In genomic region chr2:156930549-156930948, GRCm38 (mm10) we compare ENCODE assay signal across 23 mouse cellular contexts. TPM values are rescaled to one million over a fixed set of nuclear protein-coding genes. Genes with fewer than 3 reads are reported as not detected.
DNase-seq lines count a peak whose midpoint lies in the region; ATAC-seq and TF ChIP-seq lines count a peak whose summit lies in the region.
"Had no signal": no experiment of that assay in that cellular context is flagged by ENCODE, and none has a peak within 500 bp of the region (broad histone marks: within the 10 kb centered on the region; RNA-seq: fewer than 3 reads in every experiment).

No protein-coding gene starts in this region.

- ATAC-seq in frontal cortex, adult (ENCODE audit: low TSS enrichment) = 0 out of 2 replicates have a peak, but pooled peaks have one; percentile 17
- peak; percentile 67 for ATAC-seq in lung, postnatal 0 days
- ATAC-seq: forebrain, embryonic 14.5 days; forebrain, postnatal 0 days; Patski had no signal

- TF ChIP-seq EP300 in lung, postnatal 0 days (IDR thresholded peaks at IDR 0.05) = no peak

- WGBS in lung, postnatal 0 days = 75% methylated on average over 6 of the region's 6 CpGs
- WGBS in lung, adult 2 months = 80% methylated on average over 6 of the region's 6 CpGs

- no peaks in the 10 kb centered on the region for H3K4me1 ChIP-seq in lung, postnatal 0 days (ENCODE audit: insufficient read depth, low read depth, low read length)
- H3K4me1 ChIP-seq in lung, adult 2 months (ENCODE audit: control insufficient read depth, insufficient read depth, low read length) = no peaks in the 10 kb centered on the region
- H3K4me1 ChIP-seq: embryonic facial prominence, embryonic 12.5 days; embryonic facial prominence, embryonic 15.5 days; hindbrain, embryonic 15.5 days had no signal

- TF ChIP-seq CTCF in layer of hippocampus, adult 2 months (conservative IDR thresholded peaks at IDR 0.05) = no peak
- no peak for TF ChIP-seq CTCF in lung, postnatal 0 days (IDR thresholded peaks at IDR 0.05)
- no peak for TF ChIP-seq CTCF in lung, adult 2 months (IDR thresholded peaks at IDR 0.05; ENCODE audit: insufficient read depth, low read length)

- no peak for TF ChIP-seq POLR2A in lung, adult 2 months (IDR thresholded peaks at IDR 0.05; ENCODE audit: borderline replicate concordance, extremely low read depth, low read depth, low read length)

- H3K36me3 ChIP-seq in lung, postnatal 0 days (ENCODE audit: insufficient read depth, low read length) = no peaks in the 10 kb centered on the region
- H3K36me3 ChIP-seq: embryonic facial prominence, embryonic 12.5 days had no signal

- H3K4me2 ChIP-seq in lung, postnatal 0 days (replicated peaks; ENCODE audit: low read depth, low read length) = no peak overlapping the region
- H3K4me2 ChIP-seq: embryonic facial prominence, embryonic 12.5 days; embryonic facial prominence, embryonic 15.5 days; heart, embryonic 11.5 days; hindbrain, embryonic 12.5 days; hindbrain, embryonic 15.5 days had no signal

- DNase-seq in frontal cortex, postnatal 25 days (ENCODE audit: low spot score in 2 of 2) = no peak
- no peak for DNase-seq in layer of hippocampus, adult 2 months (ENCODE audit: low spot score in 2 of 2)
- no peak for DNase-seq in layer of hippocampus, postnatal 25 days (ENCODE audit: extremely low spot score in 1 of 2, low spot score in 1 of 2)
- DNase-seq in lung, postnatal 0 days (ENCODE audit: low spot score) = peak; percentile 14
- DNase-seq in lung, adult 2 months = no peak
- DNase-seq: adrenal gland, postnatal 10 days; adrenal gland, postnatal 36 days; cerebellum, adult 18-20 months; cerebellum, adult 9-10 months; cerebellum, postnatal 25 days; forebrain, postnatal 0 days; gastrocnemius, postnatal 10 days; gastrocnemius, postnatal 36 days had no signal

- peak overlapping the region; percentile 43; the same call in 1 of the 2 replicates for H3K27ac ChIP-seq in layer of hippocampus, adult 2 months
- H3K27ac ChIP-seq in lung, postnatal 0 days (ENCODE audit: low read length) = no peak overlapping the region
- H3K27ac ChIP-seq: embryonic facial prominence, embryonic 12.5 days; embryonic facial prominence, embryonic 15.5 days; hindbrain, embryonic 12.5 days; hindbrain, embryonic 15.5 days had no signal

- H3K27me3 ChIP-seq in lung, postnatal 0 days (replicated peaks; ENCODE audit: insufficient read depth, low read length) = no peaks in the 10 kb centered on the region
- H3K27me3 ChIP-seq: embryonic facial prominence, embryonic 12.5 days; embryonic facial prominence, embryonic 15.5 days; hindbrain, embryonic 12.5 days; hindbrain, embryonic 15.5 days; Patski had no signal

- no peak overlapping the region for H3K9ac ChIP-seq in lung, postnatal 0 days (replicated peaks; ENCODE audit: low read depth)
- H3K9ac ChIP-seq: embryonic facial prominence, embryonic 12.5 days; embryonic facial prominence, embryonic 15.5 days; forebrain, postnatal 0 days; hindbrain, embryonic 12.5 days; hindbrain, embryonic 15.5 days had no signal

- H3K9me3 ChIP-seq in lung, postnatal 0 days (ENCODE audit: low read length) = no peaks in the 10 kb centered on the region
- H3K9me3 ChIP-seq: embryonic facial prominence, embryonic 12.5 days; embryonic facial prominence, embryonic 15.5 days; hindbrain, embryonic 12.5 days; hindbrain, embryonic 15.5 days had no signal

- H3K4me3 ChIP-seq in layer of hippocampus, adult 2 months = no peak overlapping the region
- H3K4me3 ChIP-seq in lung, postnatal 0 days (ENCODE audit: low read depth, low read length) = no peak overlapping the region
- no peak overlapping the region for H3K4me3 ChIP-seq in lung, adult 2 months (replicated peaks; ENCODE audit: extremely low read depth, low read depth, low read length)
- H3K4me3 ChIP-seq: embryonic facial prominence, embryonic 12.5 days; embryonic facial prominence, embryonic 15.5 days; hindbrain, embryonic 12.5 days; hindbrain, embryonic 15.5 days had no signal

RNA-seq across cellular contexts. Expression of gene Sla2, which starts 43.6 kb away (rescaled TPM):
- total RNA-seq in layer of hippocampus, adult 2 months (2021) = under 1 TPM; 0.31 to 0.34 TPM
- total RNA-seq in layer of hippocampus, postnatal 25 days (2021) = under 1 TPM; 0.28 to 0.49 TPM
- polyA plus RNA-seq in lung, postnatal 0 days (2015; fragmentation: Nextera tagmentation; extraction: Ambion mirVana) = 0.49 and 0.65 TPM in 2 replicates
- 0.86 and 0.95 TPM in 2 replicates for polyA plus RNA-seq in lung, adult 2 months (2012; rRNA removed)
- total RNA-seq: adrenal gland, postnatal 36 days; forebrain, postnatal 0 days; gastrocnemius, adult 18-20 months; gastrocnemius, postnatal 10 days; heart, postnatal 25 days had no signal
